Mouse (Mus musculus) forebrain, embryonic 15.5 days (tissue): Measurements from ENCODE around the gene Slc6a5. TPM values are rescaled to one million over a fixed set of nuclear protein-coding genes. Genes with fewer than 3 reads are reported as not detected.
"Not testable (repeated sequence)": the region's sequence is repeated elsewhere in the genome, so short reads cannot be mapped to it uniquely, and the experiment has no call there.

Experiments
- ATAC-seq: fragments of 200-750 bp; cut with Nextera tagmentation; replicated peaks from 2 replicates; pipeline ENCODE4 v1.8.0; 2017; ENCODE audit warnings: mild to moderate bottlenecking, moderate TSS enrichment, moderate library complexity
- H3K27ac ChIP-seq: fragments of 300-500 bp; sonication (generic); replicated peaks from 2 replicates; pipeline ENCODE4 v1.5.1; 2015; ENCODE audit warnings: mild to moderate bottlenecking, inconsistent platforms
- H3K27me3 ChIP-seq: fragments of 300-500 bp; sonication (generic); 2 replicates; pipeline ENCODE4 v1.6.1; 2015; ENCODE audit warnings: inconsistent platforms
- H3K36me3 ChIP-seq: fragments of 300-500 bp; sonication (generic); 2 replicates; pipeline ENCODE4 v1.6.1; 2015; ENCODE audit warnings: mild to moderate bottlenecking, inconsistent platforms
- H3K4me1 ChIP-seq: fragments of 300-500 bp; sonication (generic); 2 replicates; pipeline ENCODE4 v1.6.1; 2015; ENCODE audit warnings: inconsistent platforms
- H3K4me2 ChIP-seq: fragments of 300-500 bp; sonication (generic); replicated peaks from 2 replicates; pipeline ENCODE4 v1.6.1; 2015; ENCODE audit warnings: mild to moderate bottlenecking, inconsistent platforms
- H3K4me3 ChIP-seq: fragments of 300-500 bp; sonication (generic); 2 replicates; pipeline ENCODE4 v1.5.1; 2015; ENCODE audit warnings: mild to moderate bottlenecking, inconsistent platforms
- H3K9ac ChIP-seq: fragments of 300-500 bp; sonication (generic); replicated peaks from 2 replicates; pipeline ENCODE4 v1.6.1; 2015; ENCODE audit warnings: mild to moderate bottlenecking, inconsistent platforms
- H3K9me3 ChIP-seq: fragments of 300-500 bp; sonication (generic); 2 replicates; pipeline ENCODE4 v1.6.1; 2016; ENCODE audit warnings: inconsistent platforms
- whole genome bisulfite sequencing: fragments of 180-500 bp; shearing (Covaris S2); methylation state at CpG from one replicate; pipeline ENCODE4 v1.1.7; 2015; ENCODE audit warnings: mixed read lengths; 5-methylcytosine and 5-hydroxymethylcytosine counted together
- polyA plus RNA-seq: library from polyadenylated mRNA; unstranded; fragments of >200 nt; fragmentation: Nextera tagmentation; extraction: Ambion mirVana; gene quantifications from 2 replicates; pipeline ENCODE4 v1.2.1, GENCODE M21; 2015

The Slc6a5 gene
- polyA plus RNA-seq, 1 experiment from 2014 or later = not detected

DNA sequence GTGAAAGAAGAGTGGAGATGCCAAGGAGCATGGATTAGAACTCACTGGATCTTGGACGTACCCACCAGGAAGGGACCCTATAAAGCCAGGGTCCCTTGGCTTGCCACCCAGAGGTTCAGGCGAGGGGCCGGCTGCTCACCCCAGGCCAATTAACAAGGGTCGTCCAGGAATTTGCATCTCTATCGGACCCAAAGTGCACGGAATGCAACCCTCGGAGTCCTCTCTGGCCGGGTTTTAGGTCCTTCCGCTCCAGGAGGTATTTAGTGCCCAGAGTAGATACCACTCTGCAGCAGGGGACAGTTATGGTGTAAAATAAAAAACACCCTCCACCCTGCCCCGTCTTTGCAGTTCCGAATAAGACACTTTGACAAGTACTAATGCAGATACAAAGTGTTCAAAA lies 5.5 kb downstream of the Slc6a5 start:
- ATAC-seq = no peak
- peaks cover 92% of the 10 kb centered on the region for H3K27me3 ChIP-seq
- no peaks in the 10 kb centered on the region for H3K9me3 ChIP-seq
- no peak overlapping the region for H3K27ac ChIP-seq
- WGBS = 2% methylated on average over 11 of the region's 11 CpGs
- peaks cover 10% of the 10 kb centered on the region for H3K4me1 ChIP-seq
- no peak overlapping the region for H3K9ac ChIP-seq
- no peaks in the 10 kb centered on the region for H3K36me3 ChIP-seq
- H3K4me2 ChIP-seq = no peak overlapping the region
- no peak overlapping the region for H3K4me3 ChIP-seq

DNA sequence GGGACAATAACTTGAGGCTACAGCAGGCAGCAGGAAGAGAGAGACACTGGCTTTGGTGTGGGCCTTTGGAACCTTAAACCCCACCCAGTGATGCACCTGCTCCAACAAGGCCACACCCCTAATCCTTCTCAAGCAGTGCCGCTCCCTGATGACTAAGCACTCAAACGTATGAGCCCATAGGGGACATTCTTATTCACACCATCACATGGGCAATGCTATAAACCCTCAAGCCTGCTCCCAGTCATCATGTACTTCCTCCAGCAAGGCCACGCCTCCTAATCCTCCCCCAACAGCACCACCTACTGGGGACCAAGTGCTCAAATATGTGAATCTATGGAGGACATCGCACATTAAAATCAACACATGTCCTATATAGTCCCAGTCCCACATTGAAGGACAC lies 9.5 kb downstream of the Slc6a5 start:
- no peak overlapping the region for H3K4me2 ChIP-seq
- no peaks in the 10 kb centered on the region for H3K9me3 ChIP-seq
- no peak overlapping the region for H3K9ac ChIP-seq
- no peak overlapping the region for H3K27ac ChIP-seq
- H3K4me3 ChIP-seq = no peak overlapping the region
- ATAC-seq = no peak
- no peaks in the 10 kb centered on the region for H3K36me3 ChIP-seq
- H3K27me3 ChIP-seq = peaks cover 80% of the 10 kb centered on the region
- H3K4me1 ChIP-seq = peaks cover 10% of the 10 kb centered on the region
- 82% methylated on average over 4 of the region's 4 CpGs for WGBS

DNA sequence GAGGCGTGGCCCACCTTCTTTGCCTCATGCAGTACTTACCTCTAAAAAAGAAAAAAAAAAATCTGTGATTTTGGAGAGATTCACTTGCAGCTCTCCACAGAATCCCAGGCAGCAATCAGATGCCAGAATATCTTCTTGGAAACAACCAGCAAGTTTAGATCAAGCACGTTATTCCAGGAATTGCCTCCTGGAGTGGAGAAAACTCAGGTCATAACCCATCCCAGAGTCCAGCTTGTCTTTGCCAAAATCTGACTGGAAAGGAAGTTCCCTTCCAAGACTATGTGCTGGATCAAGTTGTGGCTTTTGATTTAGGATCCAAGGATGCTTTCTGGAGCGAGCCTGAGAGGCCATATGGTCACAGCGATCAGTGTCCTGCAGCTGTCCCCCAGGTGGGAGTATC lies 10.8 kb downstream of the Slc6a5 start:
- H3K27ac ChIP-seq = no peak overlapping the region
- no peaks in the 10 kb centered on the region for H3K36me3 ChIP-seq
- no peaks in the 10 kb centered on the region for H3K9me3 ChIP-seq
- no peak for ATAC-seq
- no peak overlapping the region for H3K9ac ChIP-seq
- H3K27me3 ChIP-seq = peaks cover 78% of the 10 kb centered on the region
- no peak overlapping the region for H3K4me2 ChIP-seq
- peaks cover 9% of the 10 kb centered on the region for H3K4me1 ChIP-seq
- 77% methylated on average over 4 of the region's 4 CpGs for WGBS
- no peak overlapping the region for H3K4me3 ChIP-seq

DNA sequence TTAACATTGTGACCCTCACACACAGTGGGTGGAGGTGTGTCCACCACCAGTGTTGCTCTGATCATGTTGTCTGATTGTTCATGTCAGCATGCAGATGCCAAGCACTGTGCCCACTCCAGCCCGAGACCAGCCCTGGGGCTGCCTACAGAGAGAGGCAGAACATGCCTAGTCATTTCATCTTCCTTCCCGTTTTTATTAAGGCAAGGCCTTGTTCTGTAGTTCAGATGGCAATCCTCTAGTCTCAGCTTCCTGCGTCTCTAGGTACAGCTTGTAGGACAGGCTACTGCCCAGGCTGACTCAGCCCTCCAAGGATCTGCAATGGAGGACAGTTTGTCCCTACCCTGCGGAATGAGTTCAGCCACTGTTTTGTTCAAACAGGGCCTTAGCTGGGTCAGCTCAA lies 13.0 kb downstream of the Slc6a5 start:
- peaks cover 73% of the 10 kb centered on the region for H3K27me3 ChIP-seq
- ATAC-seq = peak; percentile 83
- no peak overlapping the region for H3K27ac ChIP-seq
- WGBS = 13% methylated on average over 4 of the region's 4 CpGs
- H3K4me3 ChIP-seq = no peak overlapping the region
- peak overlapping the region; percentile 23 for H3K4me2 ChIP-seq
- no peaks in the 10 kb centered on the region for H3K36me3 ChIP-seq
- no peak overlapping the region for H3K9ac ChIP-seq
- peaks cover 7% of the 10 kb centered on the region for H3K4me1 ChIP-seq
- no peaks in the 10 kb centered on the region for H3K9me3 ChIP-seq

DNA sequence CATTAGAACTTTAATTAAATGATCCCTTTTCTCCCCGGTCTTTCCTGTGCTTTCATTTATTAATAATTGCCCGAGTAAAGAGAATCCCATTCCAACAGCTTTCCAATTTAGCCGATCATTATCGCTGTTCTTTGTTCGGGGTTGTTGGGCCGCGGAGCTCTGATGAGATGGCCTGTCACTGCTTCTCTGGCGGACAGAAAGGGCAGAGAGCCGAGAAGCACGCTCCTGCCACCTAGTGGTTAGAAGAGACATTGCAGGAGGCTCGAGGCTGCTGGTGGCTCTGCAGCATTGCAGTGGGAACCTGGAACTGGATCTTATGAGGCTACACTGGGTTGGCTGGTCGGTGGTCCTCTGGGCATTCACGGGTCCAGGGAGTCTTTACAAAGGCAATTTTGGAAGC lies 13.4 kb downstream of the Slc6a5 start:
- peak; percentile 83 for ATAC-seq
- H3K4me3 ChIP-seq = peak overlapping the region; percentile 15; the same call in 1 of the 2 replicates
- H3K27me3 ChIP-seq = peaks cover 73% of the 10 kb centered on the region
- under 1% methylated on average over 13 of the region's 13 CpGs for WGBS
- H3K36me3 ChIP-seq = no peaks in the 10 kb centered on the region
- H3K9me3 ChIP-seq = no peaks in the 10 kb centered on the region
- no peak overlapping the region for H3K27ac ChIP-seq
- no peak overlapping the region for H3K9ac ChIP-seq
- H3K4me2 ChIP-seq = peak overlapping the region; percentile 23
- H3K4me1 ChIP-seq = peaks cover 7% of the 10 kb centered on the region

DNA sequence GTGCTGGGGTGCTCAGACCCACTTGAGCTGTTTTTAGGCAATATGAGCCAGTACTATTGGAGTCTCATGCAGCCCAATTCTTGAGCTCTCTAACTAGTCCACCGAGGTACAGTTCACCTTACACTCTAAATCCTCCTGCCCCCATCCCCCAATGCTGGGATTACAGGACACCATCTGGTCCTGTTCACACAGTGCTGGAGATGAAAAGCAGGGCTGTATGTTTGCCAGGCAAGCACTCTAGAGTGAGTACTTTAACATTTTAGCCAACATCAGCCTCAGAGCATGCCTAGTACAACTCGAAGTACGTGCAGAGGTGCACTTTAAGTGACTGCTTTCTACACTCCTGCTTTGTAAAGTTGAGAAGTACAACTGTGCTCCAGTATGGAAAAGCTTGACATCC lies 18.6 kb downstream of the Slc6a5 start:
- Histone ChIP-seq H3K9ac (no peak overlapping the region), H3K36me3 (no peaks in the 10 kb centered on the region), H3K4me2 (no peak overlapping the region), H3K4me3 (no peak overlapping the region), H3K4me1 (no peaks in the 10 kb centered on the region), H3K27ac (no peak overlapping the region), H3K9me3 (no peaks in the 10 kb centered on the region), H3K27me3 (peaks cover 45% of the 10 kb centered on the region)
- ATAC-seq = no peak
- WGBS = 59% methylated on average over 3 of the region's 3 CpGs

DNA sequence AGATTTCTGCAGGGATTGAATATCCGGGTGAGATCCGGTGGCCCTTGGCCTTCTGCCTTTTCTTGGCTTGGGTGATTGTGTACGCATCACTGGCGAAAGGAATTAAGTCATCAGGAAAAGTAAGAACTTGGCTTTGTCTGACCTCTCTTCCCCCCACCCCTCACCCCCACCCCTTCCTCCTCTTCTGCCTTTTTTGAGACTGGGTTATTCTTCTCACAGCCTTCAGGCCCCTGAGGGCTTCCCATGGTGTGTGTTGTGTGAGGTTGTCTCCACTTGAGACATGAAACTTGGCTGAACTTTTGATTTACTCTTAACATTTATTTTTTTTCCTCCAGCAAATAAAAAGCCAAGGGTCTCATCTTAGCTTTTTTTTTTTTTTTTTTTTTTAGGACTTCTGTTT lies 20.1 kb downstream of the Slc6a5 start:
- Histone ChIP-seq H3K4me2 (no peak overlapping the region), H3K4me3 (no peak overlapping the region), H3K27ac (no peak overlapping the region), H3K36me3 (no peaks in the 10 kb centered on the region), H3K4me1 (no peaks in the 10 kb centered on the region), H3K9ac (no peak overlapping the region), H3K27me3 (peaks cover 34% of the 10 kb centered on the region), H3K9me3 (no peaks in the 10 kb centered on the region)
- WGBS = 48% methylated on average over 4 of the region's 4 CpGs
- no peak for ATAC-seq

DNA sequence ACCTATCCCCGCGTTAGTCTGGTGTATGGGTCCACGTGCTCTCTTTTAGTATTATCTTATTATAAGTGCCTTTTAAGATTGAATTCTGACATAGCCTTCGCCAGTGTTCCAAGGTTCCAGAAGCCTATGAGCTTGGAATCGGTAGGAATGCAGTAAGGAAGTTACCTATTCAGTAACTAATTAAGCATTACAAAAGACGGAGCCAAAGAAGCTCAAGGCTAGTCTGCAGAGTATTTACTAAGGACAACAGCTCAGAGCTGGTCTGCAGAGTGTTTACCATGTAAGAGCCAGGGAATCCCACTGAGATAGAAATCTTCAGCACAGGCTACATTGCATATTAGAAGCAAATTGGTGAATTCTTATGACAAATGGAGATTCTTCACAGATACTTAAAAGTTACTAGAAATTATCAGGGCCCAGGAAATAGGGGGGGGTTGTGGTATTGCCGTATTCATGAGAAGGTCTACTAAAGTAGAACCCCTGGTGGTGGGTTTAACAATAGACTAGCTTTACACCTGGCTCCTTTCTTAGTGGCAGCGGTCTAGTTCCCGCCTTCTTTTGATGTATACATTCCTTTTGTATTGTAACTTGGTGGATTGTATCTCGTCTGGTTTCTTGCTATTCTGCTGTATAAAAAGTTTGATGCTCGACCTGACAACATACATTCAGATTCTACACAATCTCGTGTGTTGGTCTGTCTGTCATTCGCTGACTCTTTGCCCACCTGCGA lies 23.6 kb downstream of the Slc6a5 start:
- ATAC-seq, H3K27me3 ChIP-seq, H3K4me3 ChIP-seq, H3K4me2 ChIP-seq, H3K9ac ChIP-seq, H3K9me3 ChIP-seq, H3K36me3 ChIP-seq, H3K27ac ChIP-seq, H3K4me1 ChIP-seq: not testable (repeated sequence)
- 77% methylated on average over 14 of the region's 14 CpGs for WGBS

DNA sequence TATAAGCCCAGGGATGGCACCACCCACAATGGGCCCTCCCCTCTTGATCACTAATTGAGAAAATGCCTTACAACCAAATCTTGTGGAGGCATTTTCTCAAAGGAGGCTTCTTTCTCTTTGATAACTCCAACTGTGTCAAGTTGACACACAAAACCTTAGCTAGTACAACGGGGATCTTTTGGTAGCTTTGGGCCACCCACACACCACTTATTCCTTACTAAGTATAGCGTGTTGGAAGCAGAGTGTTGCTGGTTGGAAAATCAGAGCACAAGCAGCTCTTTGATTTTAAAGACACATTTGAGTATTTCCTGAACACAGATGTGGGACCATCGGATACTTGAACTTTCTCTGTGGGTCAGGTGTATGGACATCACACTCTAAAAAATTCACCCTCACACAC lies 26.9 kb downstream of the Slc6a5 start:
- Histone ChIP-seq H3K4me2 (no peak overlapping the region), H3K27me3 (no peaks in the 10 kb centered on the region), H3K9me3 (no peaks in the 10 kb centered on the region), H3K9ac (no peak overlapping the region), H3K36me3 (no peaks in the 10 kb centered on the region), H3K4me3 (no peak overlapping the region), H3K4me1 (no peaks in the 10 kb centered on the region), H3K27ac (no peak overlapping the region)
- no peak for ATAC-seq
- WGBS = 78% methylated on average over 3 of the region's 3 CpGs

DNA sequence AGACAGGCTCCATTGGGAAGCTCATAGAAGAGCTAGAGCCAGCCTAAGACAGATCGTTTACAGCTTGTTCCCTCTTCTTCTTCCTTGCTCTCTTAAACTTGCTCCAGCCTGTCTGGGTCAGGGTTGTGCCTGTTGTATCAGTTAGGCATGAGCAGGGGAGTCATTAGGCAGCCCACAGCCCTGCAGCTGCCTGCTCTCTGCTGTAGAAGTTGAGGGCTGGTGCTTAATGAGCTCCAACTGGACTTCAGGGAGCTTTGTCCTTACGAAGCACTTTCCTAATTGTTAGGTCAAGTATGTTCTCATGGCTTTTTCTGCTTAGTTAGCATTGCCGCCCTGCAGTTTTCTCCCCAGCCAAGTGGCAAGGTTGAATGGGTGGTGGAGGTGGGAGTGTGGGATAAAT lies 32.1 kb downstream of the Slc6a5 start:
- no peak for ATAC-seq
- Histone ChIP-seq H3K36me3 (no peaks in the 10 kb centered on the region), H3K27me3 (no peaks in the 10 kb centered on the region), H3K4me2 (no peak overlapping the region), H3K4me1 (0 out of 2 replicates have a peak, but pooled peaks cover 3% of the 10 kb centered on the region), H3K27ac (no peak overlapping the region), H3K9ac (no peak overlapping the region), H3K9me3 (no peaks in the 10 kb centered on the region), H3K4me3 (no peak overlapping the region)
- 18% methylated on average over 3 of the region's 3 CpGs for WGBS

DNA sequence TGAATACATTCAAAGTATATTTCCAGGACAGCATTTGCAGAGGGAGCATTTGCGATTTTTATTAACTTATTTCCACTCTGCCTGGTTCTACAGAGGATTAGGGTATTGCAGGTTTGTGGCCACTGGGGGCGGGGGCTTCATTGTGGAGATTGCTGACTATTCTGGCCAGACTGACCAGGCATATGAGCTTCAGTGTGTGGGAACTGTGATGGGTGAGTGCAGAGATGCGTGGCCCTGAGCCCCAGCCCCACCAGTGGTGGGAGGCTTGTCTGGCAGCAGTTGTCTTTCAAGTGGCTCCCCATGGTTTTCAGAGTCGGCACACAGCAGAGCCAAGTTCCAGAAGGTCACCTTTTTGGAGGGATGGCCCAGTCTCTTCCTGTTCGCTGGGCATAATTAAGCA lies 32.5 kb downstream of the Slc6a5 start:
- no peak overlapping the region for H3K9ac ChIP-seq
- WGBS = 42% methylated on average over 5 of the region's 5 CpGs
- no peak overlapping the region for H3K4me2 ChIP-seq
- no peaks in the 10 kb centered on the region for H3K9me3 ChIP-seq
- H3K4me1 ChIP-seq = 0 out of 2 replicates have a peak, but pooled peaks cover 3% of the 10 kb centered on the region
- H3K27ac ChIP-seq = no peak overlapping the region
- H3K4me3 ChIP-seq = no peak overlapping the region
- no peaks in the 10 kb centered on the region for H3K36me3 ChIP-seq
- no peak; the same call in 1 of the 2 replicates for ATAC-seq
- no peaks in the 10 kb centered on the region for H3K27me3 ChIP-seq

DNA sequence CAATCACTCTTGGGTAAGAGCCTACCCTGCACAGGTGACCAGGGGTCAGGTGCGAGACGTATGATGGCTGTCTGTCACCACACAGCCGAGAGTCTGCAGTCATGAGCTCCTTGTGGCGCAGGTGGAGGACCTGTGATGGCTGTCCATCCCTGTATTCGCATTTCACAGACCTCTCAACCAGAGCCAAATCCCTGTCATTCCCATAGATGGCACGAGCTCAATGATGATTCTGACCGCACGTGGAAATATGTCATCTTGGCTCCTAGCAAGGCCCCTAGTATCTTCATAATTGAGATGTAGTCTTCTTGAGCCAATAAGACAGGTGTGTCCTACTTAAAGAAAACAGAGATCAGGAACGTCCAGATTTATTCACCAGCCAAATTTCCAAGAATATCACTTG lies 36.7 kb downstream of the Slc6a5 start:
- no peak overlapping the region for H3K27ac ChIP-seq
- no peaks in the 10 kb centered on the region for H3K36me3 ChIP-seq
- H3K9me3 ChIP-seq = no peaks in the 10 kb centered on the region
- WGBS = 92% methylated on average over 9 of the region's 9 CpGs
- H3K4me1 ChIP-seq = 0 out of 2 replicates have a peak, but pooled peaks cover 3% of the 10 kb centered on the region
- H3K4me2 ChIP-seq = no peak overlapping the region
- H3K4me3 ChIP-seq = no peak overlapping the region
- no peak for ATAC-seq
- H3K9ac ChIP-seq = no peak overlapping the region
- no peaks in the 10 kb centered on the region for H3K27me3 ChIP-seq
